In the genomic region with DNA sequence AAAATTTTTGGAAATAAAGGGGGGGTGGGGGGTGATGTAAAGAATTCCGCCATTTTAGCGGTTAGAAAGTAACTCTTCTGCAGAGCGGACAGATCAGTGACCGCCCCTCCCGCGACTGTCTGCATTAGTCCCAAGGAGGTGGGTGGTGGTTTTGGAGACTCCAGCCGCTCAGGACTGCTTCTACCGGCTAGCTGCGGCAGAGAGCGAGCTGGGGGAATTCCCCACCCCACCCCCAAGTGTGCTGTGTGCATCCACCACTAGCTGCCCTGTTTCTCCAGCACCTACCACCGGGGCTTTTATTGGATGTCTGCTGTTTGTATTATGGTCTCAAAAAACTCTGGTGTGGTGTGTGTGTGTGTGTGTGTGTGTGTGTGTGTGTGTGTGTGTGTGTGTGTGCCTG, we compare ENCODE assay signal across 8 mouse cellular contexts. TPM values are rescaled to one million over a fixed set of nuclear protein-coding genes. Genes with fewer than 3 reads are reported as not detected.
DNase-seq lines count a peak whose midpoint lies in the region; ATAC-seq and TF ChIP-seq lines count a peak whose summit lies in the region.

No protein-coding gene starts in this region.

- ATAC-seq in common myeloid progenitor, adult 5-6 weeks (replicated peaks; ENCODE audit: low read depth, poor library complexity, severe bottlenecking) = peak; percentile 16
- no peak for ATAC-seq in hindbrain, embryonic 15.5 days (ENCODE audit: low FRiP score, low read depth)
- ATAC-seq in midbrain, embryonic 14.5 days (ENCODE audit: low FRiP score, low TSS enrichment) = no peak

- peaks cover 17% of the 10 kb centered on the region for H3K4me1 ChIP-seq in hindbrain, embryonic 15.5 days (replicated peaks)
- no peaks in the 10 kb centered on the region; the same call in 1 of the 2 replicates for H3K4me1 ChIP-seq in midbrain, embryonic 14.5 days (ENCODE audit: control insufficient read depth, insufficient read depth, low read length)

- 0 out of 2 replicates have a peak overlapping the region, but pooled peaks have one; percentile 75 for H3K9ac ChIP-seq in hindbrain, embryonic 15.5 days
- H3K9ac ChIP-seq in midbrain, embryonic 14.5 days (replicated peaks; ENCODE audit: low read length) = no peak overlapping the region; the same call in 1 of the 2 replicates

- no peak overlapping the region for H3K27ac ChIP-seq in layer of hippocampus, adult 2 months
- no peak overlapping the region for H3K27ac ChIP-seq in hindbrain, embryonic 15.5 days (replicated peaks)
- H3K27ac ChIP-seq in midbrain, embryonic 14.5 days (replicated peaks; ENCODE audit: low read depth, low read length) = no peak overlapping the region

- H3K4me3 ChIP-seq in layer of hippocampus, adult 2 months = peak overlapping the region; percentile 74
- peak overlapping the region; percentile 72 for H3K4me3 ChIP-seq in hindbrain, embryonic 15.5 days
- H3K4me3 ChIP-seq in midbrain, embryonic 14.5 days (replicated peaks; ENCODE audit: low read depth, low read length) = peak overlapping the region; percentile 54

- peak overlapping the region; percentile 88 for H3K4me2 ChIP-seq in hindbrain, embryonic 15.5 days
- H3K4me2 ChIP-seq in midbrain, embryonic 14.5 days (ENCODE audit: low read length) = peak overlapping the region; percentile 94

- peaks cover 19% of the 10 kb centered on the region for H3K36me3 ChIP-seq in hindbrain, embryonic 15.5 days
- H3K36me3 ChIP-seq in midbrain, embryonic 14.5 days (ENCODE audit: control insufficient read depth, insufficient read depth, low read length) = peaks cover 24% of the 10 kb centered on the region

- H3K9me3 ChIP-seq in hindbrain, embryonic 15.5 days = no peaks in the 10 kb centered on the region
- H3K9me3 ChIP-seq in midbrain, embryonic 14.5 days (ENCODE audit: control insufficient read depth, low read length) = no peaks in the 10 kb centered on the region

- no peak for TF ChIP-seq CTCF in layer of hippocampus, adult 2 months (conservative IDR thresholded peaks at IDR 0.05)

- WGBS in hindbrain, embryonic 15.5 days = 7% methylated on average over 11 of the region's 11 CpGs
- WGBS in midbrain, embryonic 14.5 days = 9% methylated on average over 11 of the region's 11 CpGs

- no peak for DNase-seq in layer of hippocampus, adult 2 months (ENCODE audit: low spot score in 2 of 2)
- DNase-seq in layer of hippocampus, postnatal 25 days (ENCODE audit: extremely low spot score in 1 of 2, low spot score in 1 of 2) = no peak
- no peak for DNase-seq in midbrain, embryonic 14.5 days
- DNase-seq in gastrocnemius, adult 8-10 months (ENCODE audit: low spot score in 2 of 2) = no peak
- no peak for DNase-seq in adrenal gland, adult 8-10 months
- no peak for DNase-seq in cerebellum, adult 11-12 months

- 0 out of 2 replicates have a peak, but pooled peaks cover 4% of the 10 kb centered on the region for H3K27me3 ChIP-seq in hindbrain, embryonic 15.5 days
- H3K27me3 ChIP-seq in midbrain, embryonic 14.5 days (ENCODE audit: control insufficient read depth, insufficient read depth, low read length) = no peaks in the 10 kb centered on the region

RNA-seq across cellular contexts. Expression of a gene that starts 0.7 kb away (rescaled TPM):
- total RNA-seq in layer of hippocampus, adult 2 months (2021) = 10 to 100 TPM; 10.1 to 14.0 TPM
- 10 to 100 TPM; 10.3 to 15.7 TPM for total RNA-seq in layer of hippocampus, postnatal 25 days (2021)
- not detected in 2 replicates for total RNA-seq in common myeloid progenitor, adult 5-6 weeks (2017)
- polyA plus RNA-seq in hindbrain, embryonic 15.5 days (2015; fragmentation: Nextera tagmentation; extraction: Ambion mirVana) = 4.8 and 5.0 TPM in 2 replicates
- 1.6 and 3.0 TPM in 2 replicates for polyA plus RNA-seq in midbrain, embryonic 14.5 days (2014; fragmentation: Nextera tagmentation; extraction: Ambion mirVana)
- not detected for total RNA-seq in gastrocnemius, adult 8-10 months (2022)
- 1 to 10 TPM in 1 of 4 experiments, under 1 TPM in 2, not detected in 1; 0.24 to 1.1 (median 0.68) TPM for total RNA-seq in adrenal gland, adult 8-10 months (2022)

RNA-seq across cellular contexts. Expression of a gene that starts 12.6 kb away (rescaled TPM):
- 100 to 1,000 TPM; 106 to 113 TPM for total RNA-seq in layer of hippocampus, adult 2 months (2021)
- 100 to 1,000 TPM in 1 of 2 experiments, 10 to 100 TPM in 1; 95.3 to 111 TPM for total RNA-seq in layer of hippocampus, postnatal 25 days (2021)
- total RNA-seq in common myeloid progenitor, adult 5-6 weeks (2017) = 264 and 289 TPM in 2 replicates
- polyA plus RNA-seq in hindbrain, embryonic 15.5 days (2015; fragmentation: Nextera tagmentation; extraction: Ambion mirVana) = 131 and 134 TPM in 2 replicates
- polyA plus RNA-seq in midbrain, embryonic 14.5 days (2014; fragmentation: Nextera tagmentation; extraction: Ambion mirVana) = 144 and 175 TPM in 2 replicates
- total RNA-seq in gastrocnemius, adult 8-10 months (2022) = 10 to 100 TPM; 29.8 to 41.1 (median 32.9) TPM
- 100 to 1,000 TPM; 197 to 234 (median 210) TPM for total RNA-seq in adrenal gland, adult 8-10 months (2022)

RNA-seq across cellular contexts. Expression of a gene that starts 43.2 kb away (rescaled TPM):
- under 1 TPM; 0.54 to 0.97 TPM for total RNA-seq in layer of hippocampus, adult 2 months (2021)
- total RNA-seq in layer of hippocampus, postnatal 25 days (2021) = 1 to 10 TPM; 1.8 to 3.0 TPM
- total RNA-seq in common myeloid progenitor, adult 5-6 weeks (2017) = 1.1 TPM in 1 of 2 replicates, not detected in the other
- polyA plus RNA-seq in hindbrain, embryonic 15.5 days (2015; fragmentation: Nextera tagmentation; extraction: Ambion mirVana) = 0.12 TPM in 1 of 2 replicates, not detected in the other
- 0.12 TPM in 1 of 2 replicates, not detected in the other for polyA plus RNA-seq in midbrain, embryonic 14.5 days (2014; fragmentation: Nextera tagmentation; extraction: Ambion mirVana)
- not detected for total RNA-seq in gastrocnemius, adult 8-10 months (2022)
- 1 to 10 TPM in 2 of 4 experiments, not detected in 2; 1.5 to 2.6 TPM for total RNA-seq in adrenal gland, adult 8-10 months (2022)

Comparison
In these comparisons a context has a peak if more than half of its experiments do, and no peak if none do; other contexts are left out.
1. RNA of a gene that starts 0.7 kb away (total RNA-seq): 10.3 to 15.7 TPM in layer of hippocampus, postnatal 25 days and 10.1 to 14.0 TPM in layer of hippocampus, adult 2 months; 0.24 to 1.1 TPM in adrenal gland, adult 8-10 months, not detected in common myeloid progenitor, adult 5-6 weeks and not detected in gastrocnemius, adult 8-10 months; every median in the first group is over 4 times any median in the second.
2. Peak in every context shown above with its lines, with median percentiles within 50 percentile points of each other: H3K4me3 ChIP-seq.